Mouse (Mus musculus): Measurements from ENCODE around the gene Pacrg. TPM values are rescaled to one million over a fixed set of nuclear protein-coding genes. Genes with fewer than 3 reads are reported as not detected.

The Pacrg gene
- total RNA-seq, 1 experiment from 2014 or later = 0.35 TPM

GRCm38 (mm10) chr17:10635046-10635445, 205.1 kb downstream of the Pacrg start:
- ATAC-seq (ENCODE audit: extremely low read depth, insufficient number of reproducible peaks, low FRiP score, poor library complexity, severe bottlenecking) = no peak

- no peak for ATAC-seq (ENCODE audit: extremely low read depth, insufficient number of reproducible peaks, low FRiP score, poor library complexity, severe bottlenecking)
These were observed 206.3 kb downstream of the Pacrg start for GRCm38 (mm10) chr17:10633769-10634168.

GRCm38 (mm10) chr17:10628240-10628639, 211.9 kb downstream of the Pacrg start:
- ATAC-seq (ENCODE audit: extremely low read depth, insufficient number of reproducible peaks, low FRiP score, poor library complexity, severe bottlenecking) = no peak

- ATAC-seq (ENCODE audit: extremely low read depth, insufficient number of reproducible peaks, low FRiP score, poor library complexity, severe bottlenecking) = no peak
These were observed 212.6 kb downstream of the Pacrg start for GRCm38 (mm10) chr17:10627476-10627875.

- no peak for ATAC-seq (ENCODE audit: extremely low read depth, insufficient number of reproducible peaks, low FRiP score, poor library complexity, severe bottlenecking)
These were observed 213.6 kb downstream of the Pacrg start for GRCm38 (mm10) chr17:10626299-10627095.

GRCm38 (mm10) chr17:10624699-10625424, 215.2 kb downstream of the Pacrg start:
- no peak for ATAC-seq (ENCODE audit: extremely low read depth, insufficient number of reproducible peaks, low FRiP score, poor library complexity, severe bottlenecking)

- no peak for ATAC-seq (ENCODE audit: extremely low read depth, insufficient number of reproducible peaks, low FRiP score, poor library complexity, severe bottlenecking)
These were observed 219.5 kb downstream of the Pacrg start for GRCm38 (mm10) chr17:10620621-10621020.

- ATAC-seq (ENCODE audit: extremely low read depth, insufficient number of reproducible peaks, low FRiP score, poor library complexity, severe bottlenecking) = no peak
These were observed 220.2 kb downstream of the Pacrg start for GRCm38 (mm10) chr17:10619881-10620280.

- ATAC-seq (ENCODE audit: extremely low read depth, insufficient number of reproducible peaks, low FRiP score, poor library complexity, severe bottlenecking) = no peak
These were observed 222.5 kb downstream of the Pacrg start for GRCm38 (mm10) chr17:10617656-10618055.

- no peak for ATAC-seq (ENCODE audit: extremely low read depth, insufficient number of reproducible peaks, low FRiP score, poor library complexity, severe bottlenecking)
These were observed 224.5 kb downstream of the Pacrg start for GRCm38 (mm10) chr17:10615611-10616010.

- no peak for ATAC-seq (ENCODE audit: extremely low read depth, insufficient number of reproducible peaks, low FRiP score, poor library complexity, severe bottlenecking)
These were observed 225.4 kb downstream of the Pacrg start for GRCm38 (mm10) chr17:10614696-10615095.

- no peak for ATAC-seq (ENCODE audit: extremely low read depth, insufficient number of reproducible peaks, low FRiP score, poor library complexity, severe bottlenecking)
These were observed 228.5 kb downstream of the Pacrg start for GRCm38 (mm10) chr17:10611626-10612025.

- no peak for ATAC-seq (ENCODE audit: extremely low read depth, insufficient number of reproducible peaks, low FRiP score, poor library complexity, severe bottlenecking)
These were observed 232.0 kb downstream of the Pacrg start for GRCm38 (mm10) chr17:10608146-10608545.

GRCm38 (mm10) chr17:10606090-10606489, 234.0 kb downstream of the Pacrg start:
- no peak for ATAC-seq (ENCODE audit: extremely low read depth, insufficient number of reproducible peaks, low FRiP score, poor library complexity, severe bottlenecking)

- no peak for ATAC-seq (ENCODE audit: extremely low read depth, insufficient number of reproducible peaks, low FRiP score, poor library complexity, severe bottlenecking)
These were observed 242.4 kb downstream of the Pacrg start for GRCm38 (mm10) chr17:10597741-10598140.

GRCm38 (mm10) chr17:10589604-10590003, 250.5 kb downstream of the Pacrg start:
- no peak for ATAC-seq (ENCODE audit: extremely low read depth, insufficient number of reproducible peaks, low FRiP score, poor library complexity, severe bottlenecking)

GRCm38 (mm10) chr17:10588922-10589400, 251.2 kb downstream of the Pacrg start:
- ATAC-seq (ENCODE audit: extremely low read depth, insufficient number of reproducible peaks, low FRiP score, poor library complexity, severe bottlenecking) = no peak

- ATAC-seq (ENCODE audit: extremely low read depth, insufficient number of reproducible peaks, low FRiP score, poor library complexity, severe bottlenecking) = no peak
These were observed 256.8 kb downstream of the Pacrg start for GRCm38 (mm10) chr17:10583301-10583700.

- no peak for ATAC-seq (ENCODE audit: extremely low read depth, insufficient number of reproducible peaks, low FRiP score, poor library complexity, severe bottlenecking)
These were observed 264.8 kb downstream of the Pacrg start for GRCm38 (mm10) chr17:10575306-10575705.

- no peak for ATAC-seq (ENCODE audit: extremely low read depth, insufficient number of reproducible peaks, low FRiP score, poor library complexity, severe bottlenecking)
These were observed 267.7 kb downstream of the Pacrg start for GRCm38 (mm10) chr17:10572436-10572835.
